Mouse (Mus musculus) forebrain, embryonic 11.5 days (tissue): ENCODE data around the gene Shc3. TPM values are rescaled to one million over a fixed set of nuclear protein-coding genes. Genes with fewer than 3 reads are reported as not detected.

ENCODE experiments used
- ATAC-seq: fragments of 200-750 bp; cut with Nextera tagmentation; replicated peaks from 2 replicates; pipeline ENCODE4 v1.8.0; 2017; ENCODE audit warnings: moderate TSS enrichment; ENCODE audit not compliant: low FRiP score
- DNase-seq: peaks from one replicate; pipeline ENCODE4 v3.0.0-alpha.2; 2017; ENCODE audit warnings: low spot score
- H3K27ac ChIP-seq: fragments of 300-500 bp; sonication (generic); 2 replicates; pipeline ENCODE4 v1.5.1; 2014; ENCODE audit warnings: low read depth, low read length
- H3K27me3 ChIP-seq: fragments of 300-500 bp; sonication (generic); 2 replicates; pipeline ENCODE4 v1.6.1; 2014; ENCODE audit warnings: mild to moderate bottlenecking, low read length, mixed read lengths; ENCODE audit not compliant: control insufficient read depth, insufficient read depth
- H3K36me3 ChIP-seq: fragments of 300-500 bp; sonication (generic); 2 replicates; pipeline ENCODE4 v1.6.1; 2014; ENCODE audit warnings: mild to moderate bottlenecking, low read length, moderate library complexity, mixed read lengths; ENCODE audit not compliant: control insufficient read depth, insufficient read depth
- H3K4me1 ChIP-seq: fragments of 300-500 bp; sonication (generic); replicated peaks from 2 replicates; pipeline ENCODE4 v1.6.1; 2014; ENCODE audit warnings: low read length, mixed read lengths; ENCODE audit not compliant: control insufficient read depth, insufficient read depth
- H3K4me2 ChIP-seq: fragments of 300-500 bp; sonication (generic); 2 replicates; pipeline ENCODE4 v1.6.1; 2014; ENCODE audit warnings: low read depth, mild to moderate bottlenecking, low read length, moderate library complexity, mixed read lengths; ENCODE audit not compliant: severe bottlenecking
- H3K4me3 ChIP-seq: fragments of 300-500 bp; sonication (generic); 2 replicates; pipeline ENCODE4 v1.5.1; 2014; ENCODE audit warnings: low read depth, low read length
- H3K9ac ChIP-seq: fragments of 300-500 bp; sonication (generic); 2 replicates; pipeline ENCODE4 v1.6.1; 2014; ENCODE audit warnings: low read length
- H3K9me3 ChIP-seq: fragments of 300-500 bp; sonication (generic); 2 replicates; pipeline ENCODE4 v1.6.1; 2016; ENCODE audit warnings: low read length, mixed read lengths; ENCODE audit not compliant: control insufficient read depth
- WGBS: fragments of 180-500 bp; shearing (Covaris S2); extraction: QIAGEN DNeasy Blood & Tissue Kit; methylation state at CpG from one replicate; pipeline ENCODE4 v1.1.7; 2014; 5-methylcytosine and 5-hydroxymethylcytosine counted together
- polyA plus RNA-seq: library from polyadenylated mRNA; unstranded; fragments of >200 nt; fragmentation: Nextera tagmentation; extraction: Ambion mirVana; gene quantifications from 2 replicates; pipeline ENCODE4 v1.2.1, GENCODE M21; 2014

Shc3 gene
- polyA plus RNA-seq, 1 experiment from 2014 or later: 8.3 TPM

- Histone ChIP-seq H3K4me2 (peak overlapping the region; percentile 43), H3K4me1 (peaks cover 6% of the 10 kb centered on the region; the same call in 1 of the 2 replicates), H3K27ac (no peak overlapping the region), H3K27me3 (no peaks in the 10 kb centered on the region), H3K9ac (peak overlapping the region; percentile 61), H3K4me3 (peak overlapping the region; percentile 19), H3K36me3 (no peaks in the 10 kb centered on the region), H3K9me3 (peaks cover 5% of the 10 kb centered on the region; the same call in 1 of the 2 replicates)
- WGBS: 47% methylated on average over 6 of the region's 6 CpGs
- DNase-seq: no peak
- ATAC-seq: no peak; the same call in 1 of the 2 replicates
Measured at GRCm38 (mm10) chr13:51417796-51418195, 151.4 kb downstream of the Shc3 start.

DNA sequence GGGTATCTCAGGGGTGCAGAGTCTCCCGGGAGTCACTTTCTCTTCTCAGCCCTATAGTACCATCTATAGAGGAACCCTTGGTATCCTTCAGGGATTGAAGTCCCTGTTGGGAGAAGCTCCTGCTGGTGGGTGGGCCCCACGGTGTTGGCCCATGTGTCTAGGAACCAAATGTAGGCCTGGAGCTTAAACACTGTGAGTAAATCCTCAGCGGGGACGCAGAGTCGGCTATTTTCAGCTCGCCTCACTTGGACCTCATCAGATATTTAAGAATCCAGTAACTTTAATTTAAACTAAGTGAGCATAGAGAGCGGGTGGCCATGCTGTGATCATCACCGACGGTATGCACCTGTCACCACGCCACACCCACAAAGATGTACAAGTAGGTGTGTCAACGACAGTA lies 152.5 kb downstream of the Shc3 start:
- no peak for DNase-seq
- ATAC-seq: no peak
- Histone ChIP-seq H3K4me2 (no peak overlapping the region), H3K4me1 (peaks cover 6% of the 10 kb centered on the region; the same call in 1 of the 2 replicates), H3K36me3 (no peaks in the 10 kb centered on the region), H3K4me3 (no peak overlapping the region), H3K9ac (no peak overlapping the region), H3K9me3 (peaks cover 5% of the 10 kb centered on the region; the same call in 1 of the 2 replicates), H3K27ac (no peak overlapping the region), H3K27me3 (no peaks in the 10 kb centered on the region)
- 91% methylated on average over 11 of the region's 11 CpGs for WGBS

GRCm38 (mm10) chr13:51413461-51413860 lies 155.8 kb downstream of the Shc3 start:
- peaks cover 10% of the 10 kb centered on the region; the same call in 1 of the 2 replicates for H3K4me1 ChIP-seq
- ATAC-seq (no peak), DNase-seq (no peak)
- H3K36me3 ChIP-seq: no peaks in the 10 kb centered on the region
- no peaks in the 10 kb centered on the region for H3K27me3 ChIP-seq
- 69% methylated on average over 3 of the region's 3 CpGs for WGBS
- H3K4me3 ChIP-seq: no peak overlapping the region
- H3K4me2 ChIP-seq: no peak overlapping the region
- H3K9ac ChIP-seq: no peak overlapping the region
- no peak overlapping the region for H3K27ac ChIP-seq
- peaks cover 5% of the 10 kb centered on the region; the same call in 1 of the 2 replicates for H3K9me3 ChIP-seq

- H3K36me3 ChIP-seq: no peaks in the 10 kb centered on the region
- H3K9ac ChIP-seq: no peak overlapping the region
- H3K9me3 ChIP-seq: peaks cover 5% of the 10 kb centered on the region; the same call in 1 of the 2 replicates
- no peak overlapping the region for H3K4me3 ChIP-seq
- ATAC-seq (no peak), DNase-seq (no peak)
- H3K27ac ChIP-seq: no peak overlapping the region
- H3K4me1 ChIP-seq: peaks cover 11% of the 10 kb centered on the region; the same call in 1 of the 2 replicates
- WGBS: 62% methylated on average over 12 of the region's 12 CpGs
- no peaks in the 10 kb centered on the region for H3K27me3 ChIP-seq
- peak overlapping the region; percentile 26; the same call in 1 of the 2 replicates for H3K4me2 ChIP-seq
Measured at GRCm38 (mm10) chr13:51411696-51412430, 157.4 kb downstream of the Shc3 start.

DNA sequence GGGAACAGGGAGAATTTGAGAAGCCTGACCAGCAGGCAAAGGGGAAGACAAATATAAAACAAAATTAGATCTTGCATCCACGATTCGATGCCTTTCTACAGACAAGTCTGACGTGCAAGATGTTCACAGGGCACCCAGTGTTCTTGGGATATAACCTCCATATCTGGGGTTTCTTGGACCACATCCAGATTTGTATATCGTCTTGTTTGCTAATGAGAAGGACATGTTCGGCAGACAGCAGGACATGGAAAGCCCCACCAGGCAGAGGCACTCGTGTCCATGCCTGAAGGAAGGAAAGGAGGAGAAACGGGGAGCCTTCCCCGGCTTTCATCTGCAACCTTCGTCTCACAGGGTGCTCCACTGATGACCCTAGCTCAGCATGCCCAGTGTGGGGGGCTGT lies 158.0 kb downstream of the Shc3 start:
- WGBS: 70% methylated on average over 9 of the region's 9 CpGs
- DNase-seq (no peak), ATAC-seq (no peak)
- no peaks in the 10 kb centered on the region for H3K36me3 ChIP-seq
- no peaks in the 10 kb centered on the region for H3K27me3 ChIP-seq
- peaks cover 11% of the 10 kb centered on the region; the same call in 1 of the 2 replicates for H3K4me1 ChIP-seq
- H3K4me2 ChIP-seq: peak overlapping the region; percentile 26; the same call in 1 of the 2 replicates
- no peak overlapping the region for H3K9ac ChIP-seq
- no peak overlapping the region for H3K4me3 ChIP-seq
- H3K27ac ChIP-seq: no peak overlapping the region
- H3K9me3 ChIP-seq: peaks cover 5% of the 10 kb centered on the region; the same call in 1 of the 2 replicates

GRCm38 (mm10) chr13:51409936-51410481 lies 159.2 kb downstream of the Shc3 start:
- H3K4me1 ChIP-seq: peaks cover 11% of the 10 kb centered on the region; the same call in 1 of the 2 replicates
- 0 out of 2 replicates have a peak overlapping the region, but pooled peaks have one; percentile 18 for H3K4me2 ChIP-seq
- WGBS: 77% methylated on average over 6 of the region's 6 CpGs
- no peak overlapping the region for H3K27ac ChIP-seq
- no peaks in the 10 kb centered on the region for H3K36me3 ChIP-seq
- no peaks in the 10 kb centered on the region for H3K27me3 ChIP-seq
- ATAC-seq (no peak), DNase-seq (no peak)
- peaks cover 2% of the 10 kb centered on the region; the same call in 1 of the 2 replicates for H3K9me3 ChIP-seq
- H3K4me3 ChIP-seq: peak overlapping the region; percentile 34; the same call in 1 of the 2 replicates
- H3K9ac ChIP-seq: no peak overlapping the region

DNA sequence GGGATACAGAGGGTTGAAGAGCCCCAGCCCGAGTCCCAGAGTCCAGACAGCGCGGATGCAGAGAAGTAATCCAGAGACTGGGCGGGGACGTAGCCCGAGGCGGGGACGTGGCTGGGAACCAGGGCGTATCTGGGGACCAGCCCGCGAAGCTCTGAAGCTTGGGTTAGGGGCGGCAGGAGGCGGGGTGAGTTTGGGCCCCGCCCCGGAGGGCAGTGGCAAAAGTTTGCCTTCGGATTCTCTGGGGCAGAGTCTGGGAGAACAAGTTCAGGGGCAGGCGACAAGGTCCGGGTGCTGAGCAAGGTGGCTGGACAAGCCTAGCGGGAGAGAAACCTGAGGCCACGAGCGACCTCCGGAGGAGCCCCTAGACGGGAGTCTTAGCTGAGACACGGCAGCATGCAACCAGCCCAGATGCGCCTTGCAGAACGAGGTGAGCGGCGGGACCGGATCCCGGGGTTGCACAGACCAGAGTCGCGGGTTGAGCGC lies 160.7 kb downstream of the Shc3 start, which contains the start of gene S1pr3:
Gene S1pr3, plus strand, starts transcription at position 121 of the 483 bp plus-strand sequence.
- Histone ChIP-seq H3K4me1 (peaks cover 11% of the 10 kb centered on the region; the same call in 1 of the 2 replicates), H3K4me2 (peak within 1 kb of the TSS; percentile 62), H3K9ac (peak within 1 kb of the TSS; percentile 65), H3K4me3 (peak within 1 kb of the TSS; percentile 34), H3K36me3 (no peaks in the 10 kb centered on the region), H3K9me3 (no peaks in the 10 kb centered on the region), H3K27ac (peak within 1 kb of the TSS; percentile 0; the same call in 1 of the 2 replicates), H3K27me3 (no peaks in the 10 kb centered on the region)
- under 1% methylated on average over 33 of the region's 33 CpGs for WGBS
- DNase-seq (peak; percentile 88), ATAC-seq (peak; percentile 84)

DNA sequence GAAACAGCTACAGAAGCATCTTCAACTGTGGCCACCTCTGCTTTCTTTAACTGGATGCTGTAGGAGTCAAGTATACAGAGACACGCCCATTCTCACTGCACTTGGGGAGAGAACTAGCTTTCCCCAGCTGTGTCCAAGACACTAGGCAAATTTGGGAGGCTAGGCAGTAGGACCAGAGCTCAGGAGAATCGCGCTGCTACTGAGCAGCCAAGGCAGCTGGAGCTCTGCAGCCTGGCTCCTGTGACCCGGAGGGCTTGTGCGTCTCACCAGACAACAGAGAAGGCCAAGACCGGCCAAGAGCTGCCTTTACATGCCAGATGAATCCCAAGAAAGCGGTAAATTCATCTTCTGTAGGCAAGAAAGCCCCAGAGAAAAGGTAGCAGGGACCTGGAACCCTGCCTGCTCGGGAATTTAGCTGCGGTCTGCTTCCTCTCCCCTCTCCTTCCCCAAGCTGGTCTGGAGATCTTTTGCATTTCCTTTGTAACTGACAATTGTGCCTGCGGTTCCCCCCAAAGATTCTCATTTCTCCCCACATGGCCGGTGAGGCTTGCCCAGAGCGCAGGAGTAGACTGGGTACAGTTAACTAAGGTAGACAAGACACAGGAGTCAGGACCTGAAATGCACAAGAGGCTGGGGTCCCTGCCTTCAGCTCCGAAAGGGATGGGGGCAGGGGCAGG lies 161.5 kb downstream of the Shc3 start:
- H3K9me3 ChIP-seq: no peaks in the 10 kb centered on the region
- H3K9ac ChIP-seq: no peak overlapping the region
- peaks cover 11% of the 10 kb centered on the region; the same call in 1 of the 2 replicates for H3K4me1 ChIP-seq
- H3K27me3 ChIP-seq: no peaks in the 10 kb centered on the region
- no peak overlapping the region for H3K27ac ChIP-seq
- ATAC-seq: no peak
- no peak for DNase-seq
- H3K4me2 ChIP-seq: peak overlapping the region; percentile 62; the same call in 1 of the 2 replicates
- H3K36me3 ChIP-seq: no peaks in the 10 kb centered on the region
- no peak overlapping the region for H3K4me3 ChIP-seq
- 24% methylated on average over 13 of the region's 13 CpGs for WGBS
